ENCODE assay signal across 26 mouse cellular contexts in genomic region chr14:32932220-32932619, GRCm38 (mm10). TPM values are rescaled to one million over a fixed set of nuclear protein-coding genes. Genes with fewer than 3 reads are reported as not detected.
DNase-seq lines count a peak whose midpoint lies in the region; ATAC-seq and TF ChIP-seq lines count a peak whose summit lies in the region.
"Had no signal": no experiment of that assay in that cellular context is flagged by ENCODE, and none has a peak within 500 bp of the region (broad histone marks: within the 10 kb centered on the region; RNA-seq: fewer than 3 reads in every experiment).

No protein-coding gene starts in this region.

- no peaks in the 10 kb centered on the region for H3K36me3 ChIP-seq in embryonic facial prominence, embryonic 14.5 days (ENCODE audit: control insufficient read depth, insufficient read depth, low read length)
- no peaks in the 10 kb centered on the region for H3K36me3 ChIP-seq in embryonic facial prominence, embryonic 10.5 days (replicated peaks)
- H3K36me3 ChIP-seq: embryonic facial prominence, embryonic 12.5 days; embryonic facial prominence, embryonic 15.5 days; forebrain, embryonic 10.5 days; forebrain, embryonic 12.5 days; G1E had no signal

- intact Hi-C loops in gastrocnemius, adult 2 months (cut with DNase I): no loop called here
- intact Hi-C loops in gastrocnemius, postnatal 36 days (cut with DNase I): no loop called here

- no peak overlapping the region for H3K4me2 ChIP-seq in embryonic facial prominence, embryonic 14.5 days (ENCODE audit: low read depth, low read length)
- H3K4me2 ChIP-seq: embryonic facial prominence, embryonic 12.5 days; embryonic facial prominence, embryonic 15.5 days; forebrain, embryonic 12.5 days had no signal

- peak; percentile 7 for DNase-seq in embryonic facial prominence, embryonic 14.5 days (ENCODE audit: low spot score)
- DNase-seq in embryonic facial prominence, embryonic 10.5 days (ENCODE audit: low spot score): no peak
- DNase-seq in gastrocnemius, adult 2 months: no peak
- DNase-seq in gastrocnemius, postnatal 36 days: no peak
- no peak for DNase-seq in gastrocnemius, adult 18-20 months (ENCODE audit: low spot score)
- DNase-seq: adrenal gland, adult 8-10 months; adrenal gland, postnatal 14 days; cerebellum, adult 11 months; cerebellum, adult 18-20 months; cerebellum, adult 8-10 months; cerebellum, adult 9-11 months; cerebellum, postnatal 14 days; cerebellum, postnatal 36 days; embryo, embryonic 11 days had no signal

- 81% methylated on average over 8 of the region's 8 CpGs for WGBS in embryonic facial prominence, embryonic 14.5 days
- 87% methylated on average over 8 of the region's 8 CpGs for WGBS in embryonic facial prominence, embryonic 10.5 days

- TF ChIP-seq CTCF in gastrocnemius, adult 2 months (IDR thresholded peaks at IDR 0.05): no peak
- TF ChIP-seq CTCF in bone marrow macrophage, adult 2 months (IDR thresholded peaks at IDR 0.05; ENCODE audit: low read depth, low read length): no peak

- TF ChIP-seq POLR2A in bone marrow macrophage, adult 2 months (IDR thresholded peaks at IDR 0.05; ENCODE audit: borderline replicate concordance, low read depth, low read length): no peak

- H3K4me1 ChIP-seq in embryonic facial prominence, embryonic 14.5 days (ENCODE audit: control insufficient read depth, insufficient read depth, low read length): no peaks in the 10 kb centered on the region
- no peaks in the 10 kb centered on the region for H3K4me1 ChIP-seq in embryonic facial prominence, embryonic 10.5 days
- H3K4me1 ChIP-seq in bone marrow macrophage, adult 2 months (ENCODE audit: control insufficient read depth, insufficient read depth, low read length): peaks cover 15% of the 10 kb centered on the region
- H3K4me1 ChIP-seq: embryonic facial prominence, embryonic 12.5 days; embryonic facial prominence, embryonic 15.5 days; forebrain, embryonic 10.5 days; forebrain, embryonic 12.5 days had no signal

- H3K9ac ChIP-seq in embryonic facial prominence, embryonic 14.5 days (ENCODE audit: low read depth, low read length): no peak overlapping the region
- H3K9ac ChIP-seq: embryonic facial prominence, embryonic 12.5 days; embryonic facial prominence, embryonic 15.5 days; forebrain, embryonic 12.5 days had no signal

- no peak for ATAC-seq in embryonic facial prominence, embryonic 14.5 days (ENCODE audit: low read depth)
- ATAC-seq: activated CD4-positive, CD25-positive, alpha-beta regulatory T cell, adult 4 months; CD4-positive, CD25-positive, alpha-beta regulatory T cell, adult 4 months; forebrain, embryonic 14.5 days; forebrain, embryonic 16.5 days; Patski had no signal

- no peaks in the 10 kb centered on the region for H3K9me3 ChIP-seq in embryonic facial prominence, embryonic 14.5 days (ENCODE audit: control insufficient read depth, low read length)
- no peaks in the 10 kb centered on the region for H3K9me3 ChIP-seq in embryonic facial prominence, embryonic 10.5 days
- H3K9me3 ChIP-seq: embryonic facial prominence, embryonic 12.5 days; embryonic facial prominence, embryonic 15.5 days; forebrain, embryonic 10.5 days; forebrain, embryonic 12.5 days had no signal

- H3K4me3 ChIP-seq in embryonic facial prominence, embryonic 14.5 days (ENCODE audit: low read depth, low read length): no peak overlapping the region
- H3K4me3 ChIP-seq in embryonic facial prominence, embryonic 10.5 days: no peak overlapping the region
- H3K4me3 ChIP-seq in gastrocnemius, adult 2 months: no peak overlapping the region
- H3K4me3 ChIP-seq in bone marrow macrophage, adult 2 months (ENCODE audit: insufficient read depth, low read length): peak overlapping the region; percentile 13; the same call in 1 of the 2 replicates
- H3K4me3 ChIP-seq: embryonic facial prominence, embryonic 12.5 days; embryonic facial prominence, embryonic 15.5 days; erythroblast, embryonic 14.5 days; forebrain, embryonic 10.5 days; forebrain, embryonic 12.5 days had no signal

- no peaks in the 10 kb centered on the region; the same call in 1 of the 2 replicates for H3K27me3 ChIP-seq in embryonic facial prominence, embryonic 14.5 days (replicated peaks; ENCODE audit: control insufficient read depth, insufficient read depth, low read length)
- no peaks in the 10 kb centered on the region for H3K27me3 ChIP-seq in embryonic facial prominence, embryonic 10.5 days (replicated peaks; ENCODE audit: low read depth, poor library complexity, severe bottlenecking)
- H3K27me3 ChIP-seq: embryonic facial prominence, embryonic 12.5 days; embryonic facial prominence, embryonic 15.5 days; forebrain, embryonic 12.5 days had no signal

- no peak overlapping the region for H3K27ac ChIP-seq in embryonic facial prominence, embryonic 14.5 days (replicated peaks; ENCODE audit: low read depth, low read length)
- H3K27ac ChIP-seq in embryonic facial prominence, embryonic 10.5 days (replicated peaks): no peak overlapping the region
- peak overlapping the region; percentile 24; the same call in 1 of the 2 replicates for H3K27ac ChIP-seq in gastrocnemius, adult 2 months
- H3K27ac ChIP-seq in bone marrow macrophage, adult 2 months (ENCODE audit: insufficient read depth, low read depth, low read length): no peak overlapping the region
- H3K27ac ChIP-seq: embryonic facial prominence, embryonic 12.5 days; embryonic facial prominence, embryonic 15.5 days; forebrain, embryonic 10.5 days; forebrain, embryonic 12.5 days had no signal

RNA-seq across cellular contexts. Expression of gene Lrrc18, which starts 59.0 kb away (rescaled TPM):
- 0.58 and 0.96 TPM in 2 replicates for polyA plus RNA-seq in embryonic facial prominence, embryonic 14.5 days (2014; fragmentation: Nextera tagmentation; extraction: Ambion mirVana)
- polyA plus RNA-seq in embryonic facial prominence, embryonic 10.5 days (2016; fragmentation: Nextera tagmentation; extraction: Ambion mirVana): 0.54 and 0.62 TPM in 2 replicates
- total RNA-seq in gastrocnemius, adult 2 months (2021): under 1 TPM in 1 of 2 experiments, not detected in 1; 0.31 TPM
- not detected for total RNA-seq in gastrocnemius, postnatal 36 days (2021)
- polyA plus RNA-seq in bone marrow macrophage, adult 2 months (2012; ENCODE audit: insufficient read depth, insufficient read length, missing spikeins): not detected in 2 replicates
- total RNA-seq in gastrocnemius, adult 18-20 months (2021): not detected
- polyA plus RNA-seq: CD4-positive, CD25-positive, alpha-beta regulatory T cell, adult 4 months; erythroblast, embryonic 14.5 days; G1E; Patski had no signal
